Comparison of ENCODE assay signal across 7 mouse cellular contexts in genomic region chr13:96670406-96671077, GRCm38 (mm10). TPM values are rescaled to one million over a fixed set of nuclear protein-coding genes. Genes with fewer than 3 reads are reported as not detected.
A peak's percentile ranks its signal among the peaks of the same experiment; 100 is the strongest.
DNase-seq lines count a peak whose midpoint lies in the region; ATAC-seq lines count a peak whose summit lies in the region.

Gene Hmgcr, minus strand, starts transcription at chr13:96670936.

- H3K4me3 ChIP-seq in intestine, embryonic 15.5 days (replicated peaks): peak within 1 kb of the TSS; percentile 87
- peak within 1 kb of the TSS; percentile 93 for H3K4me3 ChIP-seq in midbrain, embryonic 10.5 days

- H3K36me3 ChIP-seq in intestine, embryonic 15.5 days: 0 out of 2 replicates have a peak, but pooled peaks cover 2% of the 10 kb centered on the region
- H3K36me3 ChIP-seq in midbrain, embryonic 10.5 days: peaks cover 21% of the 10 kb centered on the region

- peak; percentile 99 for DNase-seq in adrenal gland, adult 2 months
- DNase-seq in embryo, embryonic 11.5 days (ENCODE audit: low read depth, low spot score): peak; percentile 89
- peak; percentile 94 to 96 for DNase-seq in gastrocnemius, postnatal 36 days
- peak; percentile 99 to 100 for DNase-seq in left cerebral cortex, postnatal 25 days (ENCODE audit: low spot score in 2 of 2)
- DNase-seq in midbrain, embryonic 10.5 days (ENCODE audit: low spot score): peak; percentile 99
- peak; percentile 96 for DNase-seq in right cerebral cortex, postnatal 4 days

- H3K27ac ChIP-seq in intestine, embryonic 15.5 days: peak within 1 kb of the TSS; percentile 93
- peak within 1 kb of the TSS; percentile 99 for H3K27ac ChIP-seq in midbrain, embryonic 10.5 days (replicated peaks)

- peaks cover 12% of the 10 kb centered on the region; the same call in 1 of the 2 replicates for H3K4me1 ChIP-seq in intestine, embryonic 15.5 days (replicated peaks)
- H3K4me1 ChIP-seq in midbrain, embryonic 10.5 days: peaks cover 41% of the 10 kb centered on the region

- no peaks in the 10 kb centered on the region for H3K9me3 ChIP-seq in intestine, embryonic 15.5 days
- no peaks in the 10 kb centered on the region for H3K9me3 ChIP-seq in midbrain, embryonic 10.5 days (replicated peaks)

- H3K9ac ChIP-seq in intestine, embryonic 15.5 days: peak within 1 kb of the TSS; percentile 93

- peak; percentile 100 for ATAC-seq in intestine, embryonic 15.5 days

- WGBS in intestine, embryonic 15.5 days: under 1% methylated on average over 70 of the region's 70 CpGs
- under 1% methylated on average over 69 of the region's 70 CpGs for WGBS in midbrain, embryonic 10.5 days

- intact Hi-C loops in gastrocnemius, postnatal 36 days (cut with DNase I): loop anchor here (10.0 kb wide), 1 partner anchor 1264 kb away; no protein-coding TSS in a partner anchor
- intact Hi-C loops in left cerebral cortex, postnatal 25 days (cut with DNase I): no loop called here

- H3K27me3 ChIP-seq in intestine, embryonic 15.5 days (replicated peaks): no peaks in the 10 kb centered on the region
- H3K27me3 ChIP-seq in midbrain, embryonic 10.5 days (ENCODE audit: low read depth, poor library complexity, severe bottlenecking): no peaks in the 10 kb centered on the region

- peak within 1 kb of the TSS; percentile 71 for H3K4me2 ChIP-seq in intestine, embryonic 15.5 days (replicated peaks)

RNA-seq across cellular contexts. Expression of gene Hmgcr, which starts in this region (rescaled TPM):
- total RNA-seq in adrenal gland, adult 2 months (2021): 100 to 1,000 TPM in 1 of 2 experiments, 10 to 100 TPM in 1; 33.6 to 276 TPM
- 16.3 and 40.0 TPM in 2 replicates for polyA plus RNA-seq in adrenal gland, adult 2 months (2012; rRNA removed)
- 1 to 10 TPM; 4.3 to 7.6 TPM for total RNA-seq in gastrocnemius, postnatal 36 days (2021)
- polyA plus RNA-seq in intestine, embryonic 15.5 days (2015; fragmentation: Nextera tagmentation; extraction: Ambion mirVana): 89.1 and 101 TPM in 2 replicates
- total RNA-seq in left cerebral cortex, postnatal 25 days (2021): 100 to 1,000 TPM; 165 to 168 TPM
- polyA plus RNA-seq in midbrain, embryonic 10.5 days (2016; fragmentation: Nextera tagmentation; extraction: Ambion mirVana): 153 and 183 TPM in 2 replicates

Comparison
In these comparisons a context has a peak if more than half of its experiments do, and no peak if none do; other contexts are left out.
1. Peak in every context shown above with its lines: DNase-seq, ATAC-seq, H3K4me3 ChIP-seq and H3K27ac ChIP-seq.
2. RNA of gene Hmgcr (total RNA-seq): 33.6 to 276 TPM in adrenal gland, adult 2 months and 165 to 168 TPM in left cerebral cortex, postnatal 25 days; 4.3 to 7.6 TPM in gastrocnemius, postnatal 36 days; every median in the first group is over 4 times any median in the second.